Mouse (Mus musculus) MEL (cell line): ENCODE results near the gene Ncapg. TPM values are rescaled to one million over a fixed set of nuclear protein-coding genes. Genes with fewer than 3 reads are reported as not detected.

Source experiments
- DNase-seq: peaks from one replicate; pipeline ENCODE4 v3.0.0; 2011; ENCODE audit warnings: low read depth, low spot score
- H3K27ac ChIP-seq: 2 replicates; pipeline ENCODE4 v1.5.1; 2012; ENCODE audit warnings: low read depth, mild to moderate bottlenecking, control low read depth, low read length, moderate library complexity; ENCODE audit not compliant: control insufficient read depth
- H3K27me3 ChIP-seq, 2 experiments: fragments of 150-350 bp in 1 of 2; sonication (generic) in 1 of 2; 2 replicates each; pipeline ENCODE4 v1.6.1; 2012; ENCODE audit warnings: low read length in 2 of 2, mild to moderate bottlenecking in 2 of 2, improper control_type of control experiment in 1 of 2, moderate library complexity in 1 of 2; ENCODE audit not compliant: insufficient read depth in 2 of 2, control insufficient read depth in 1 of 2
- H3K36me3 ChIP-seq, 2 experiments: 2 replicates each; pipeline ENCODE4 v1.6.1; 2012 to 2014; ENCODE audit warnings: low read length in 2 of 2, improper control_type of control experiment in 1 of 2, inconsistent platforms in 1 of 2, mild to moderate bottlenecking in 1 of 2; ENCODE audit not compliant: insufficient read depth in 2 of 2, control insufficient read depth in 1 of 2
- H3K4me1 ChIP-seq, 2 experiments: fragments of 150-350 bp in 1 of 2; sonication (generic) in 1 of 2; 2 replicates each; pipeline ENCODE4 v1.6.1; 2012; ENCODE audit warnings: low read length in 2 of 2, improper control_type of control experiment in 1 of 2, mild to moderate bottlenecking in 1 of 2; ENCODE audit not compliant: insufficient read depth in 2 of 2, control insufficient read depth in 1 of 2
- H3K4me3 ChIP-seq, 2 experiments: fragments of 150-350 bp in 1 of 2; sonication (generic) in 1 of 2; 2 replicates each; pipeline ENCODE4 v1.5.1; 2012; ENCODE audit warnings: low read depth in 2 of 2, low read length in 2 of 2, mild to moderate bottlenecking in 2 of 2, moderate library complexity in 2 of 2, control low read depth in 1 of 2, improper control_type of control experiment in 1 of 2; ENCODE audit not compliant: control insufficient read depth in 1 of 2, insufficient read depth in 1 of 2
- H3K79me2 ChIP-seq: 2 replicates; pipeline ENCODE4 v1.6.1; 2012; ENCODE audit warnings: mild to moderate bottlenecking, low read length, moderate library complexity; ENCODE audit not compliant: control insufficient read depth, poor library complexity, insufficient read depth
- H3K9ac ChIP-seq: 2 replicates; pipeline ENCODE4 v1.6.1; 2012; ENCODE audit warnings: low read depth, mild to moderate bottlenecking, control low read depth, low read length, moderate library complexity; ENCODE audit not compliant: control insufficient read depth, poor library complexity, severe bottlenecking
- H3K9me3 ChIP-seq: fragments of 150-350 bp; sonication (generic); replicated peaks from 2 replicates; pipeline ENCODE4 v1.6.1; 2012; ENCODE audit warnings: mild to moderate bottlenecking, low read length, improper control_type of control experiment, moderate library complexity; ENCODE audit not compliant: insufficient read depth
- BHLHE40 ChIP-seq: IDR thresholded peaks from 2 replicates; pipeline ENCODE4 v1.6.1; 2012; ENCODE audit warnings: low read depth, mild to moderate bottlenecking, inconsistent platforms, low read length, improper control_type of control experiment, borderline replicate concordance
- CHD2 ChIP-seq: IDR thresholded peaks from 2 replicates; pipeline ENCODE4 v1.6.1; 2011; ENCODE audit warnings: low read length, improper control_type of control experiment
- CTCF ChIP-seq, 3 experiments: IDR thresholded peaks in 2 of 3; conservative IDR thresholded peaks in 1 of 3; 2 replicates each; pipeline ENCODE4 v1.5.1; 2011 to 2012; ENCODE audit warnings: low read length in 3 of 3, low read depth in 2 of 3, mild to moderate bottlenecking in 2 of 3, improper control_type of control experiment in 1 of 3, inconsistent platforms in 1 of 3, mixed read lengths in 1 of 3, moderate library complexity in 1 of 3; ENCODE audit not compliant: control insufficient read depth in 1 of 3, insufficient read depth in 1 of 3, poor library complexity in 1 of 3, severe bottlenecking in 1 of 3
- ELF1 ChIP-seq: IDR thresholded peaks from 2 replicates; pipeline ENCODE4 v1.6.1; 2014; ENCODE audit warnings: low read depth, mild to moderate bottlenecking, inconsistent platforms, low read length, improper control_type of control experiment, moderate library complexity
- MAX ChIP-seq: IDR thresholded peaks from 2 replicates; pipeline ENCODE4 v1.6.1; 2011; ENCODE audit warnings: low read length, improper control_type of control experiment
- MAZ ChIP-seq: IDR thresholded peaks from 2 replicates; pipeline ENCODE4 v1.6.1; 2012; ENCODE audit warnings: low read depth, mild to moderate bottlenecking, inconsistent platforms, low read length, improper control_type of control experiment
- MXI1 ChIP-seq: IDR thresholded peaks from 2 replicates; pipeline ENCODE4 v1.6.1; 2011; ENCODE audit warnings: mild to moderate bottlenecking, low read depth, low read length, improper control_type of control experiment
- MYB ChIP-seq: IDR thresholded peaks from 2 replicates; pipeline ENCODE4 v1.6.1; 2011; ENCODE audit warnings: mild to moderate bottlenecking, low read depth, low read length, improper control_type of control experiment
- MYC ChIP-seq: IDR thresholded peaks from 2 replicates; pipeline ENCODE4 v1.6.1; 2011; ENCODE audit warnings: low read depth, mild to moderate bottlenecking, low read length, improper control_type of control experiment, moderate library complexity
- POLR2AphosphoS2 ChIP-seq: IDR thresholded peaks from 2 replicates; pipeline ENCODE4 v1.6.1; 2011; ENCODE audit warnings: low read length, improper control_type of control experiment
- RCOR1 ChIP-seq: IDR thresholded peaks from 2 replicates; pipeline ENCODE4 v1.6.1; 2012; ENCODE audit warnings: low read depth, mild to moderate bottlenecking, inconsistent platforms, low read length, improper control_type of control experiment
- SIN3A ChIP-seq: IDR thresholded peaks from 2 replicates; pipeline ENCODE4 v1.6.1; 2012; ENCODE audit warnings: low read length, improper control_type of control experiment, inconsistent platforms
- UBTF ChIP-seq: IDR thresholded peaks from 2 replicates; pipeline ENCODE4 v1.6.1; 2012; ENCODE audit warnings: low read depth, mild to moderate bottlenecking, inconsistent platforms, low read length, improper control_type of control experiment, moderate library complexity, borderline replicate concordance; ENCODE audit not compliant: insufficient read depth
- USF1 ChIP-seq: IDR thresholded peaks from 2 replicates; pipeline ENCODE4 v1.6.1; 2014; ENCODE audit warnings: low read depth, mild to moderate bottlenecking, inconsistent platforms, low read length, improper control_type of control experiment, moderate library complexity
- USF2 ChIP-seq, 2 experiments: IDR thresholded peaks; 2 replicates each; pipeline ENCODE4 v1.6.1; 2011 to 2012; ENCODE audit warnings: improper control_type of control experiment in 2 of 2, low read length in 2 of 2, borderline replicate concordance in 1 of 2, inconsistent platforms in 1 of 2, low read depth in 1 of 2, mild to moderate bottlenecking in 1 of 2; ENCODE audit not compliant: insufficient read depth in 1 of 2
- ZKSCAN1 ChIP-seq: IDR thresholded peaks from 2 replicates; pipeline ENCODE4 v1.6.1; 2012; ENCODE audit warnings: low read depth, mild to moderate bottlenecking, inconsistent platforms, low read length, improper control_type of control experiment, moderate library complexity
- polyA plus RNA-seq, 2 experiments: library from polyadenylated mRNA; stranded (reverse) in 1 of 2; unstranded in 1 of 2; fragments of >175 nt in 1 of 2; fragments of >200 nt in 1 of 2; gene quantifications; 2 replicates each; pipeline versions ENCODE4 v1.2.1 to v1.2.4; 2012; ENCODE audit warnings: low replicate concordance in 2 of 2, low read depth in 1 of 2; ENCODE audit not compliant: insufficient read length in 2 of 2, insufficient read depth in 1 of 2, missing spikeins in 1 of 2
- total RNA-seq: library from RNA; depleted of rRNA; stranded (reverse); fragments of 300-350 nt; gene quantifications from 2 replicates; pipeline ENCODE4 v1.2.3, GENCODE M21; 2012

Ncapg gene
- total and polyA plus RNA-seq, 3 experiments: 39.2 to 58.2 (median 52.6) TPM

DNA sequence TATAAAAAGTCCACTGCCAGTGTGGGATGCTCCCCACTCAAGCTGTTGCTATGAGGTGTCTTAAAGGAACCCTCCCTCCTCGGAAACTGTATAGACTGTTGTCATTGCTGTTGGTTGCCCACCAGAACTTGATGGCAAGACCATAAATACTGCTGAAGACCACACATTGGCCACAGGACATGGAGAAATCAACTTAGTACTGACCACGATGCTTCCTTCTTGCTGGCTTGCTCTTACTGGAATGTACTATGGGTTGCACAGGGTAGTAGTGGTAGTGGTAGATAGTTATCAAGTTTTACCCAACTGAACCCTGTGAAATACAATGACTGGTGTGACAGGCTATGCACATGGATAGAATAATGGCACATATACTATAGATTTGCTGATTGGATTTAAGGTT is 37.1 kb downstream of the Ncapg start:
- H3K9ac ChIP-seq: no peak overlapping the region
- peaks cover 0 to 1% of the 10 kb centered on the region in 2 experiments; a peak in 1 of 4 replicates for H3K4me1 ChIP-seq
- no peaks in the 10 kb centered on the region for H3K79me2 ChIP-seq
- DNase-seq: no peak
- TF ChIP-seq MYC (no peak), MAX (no peak), RCOR1 (no peak), POLR2AphosphoS2 (0 out of 2 replicates have a peak, but pooled peaks have one; percentile 8)
- H3K27ac ChIP-seq: no peak overlapping the region
- H3K9me3 ChIP-seq: no peaks in the 10 kb centered on the region
- H3K27me3 ChIP-seq: no peaks in the 10 kb centered on the region
- H3K36me3 ChIP-seq: peaks cover 6 to 11% of the 10 kb centered on the region in 2 experiments
- no peak overlapping the region for H3K4me3 ChIP-seq

DNA sequence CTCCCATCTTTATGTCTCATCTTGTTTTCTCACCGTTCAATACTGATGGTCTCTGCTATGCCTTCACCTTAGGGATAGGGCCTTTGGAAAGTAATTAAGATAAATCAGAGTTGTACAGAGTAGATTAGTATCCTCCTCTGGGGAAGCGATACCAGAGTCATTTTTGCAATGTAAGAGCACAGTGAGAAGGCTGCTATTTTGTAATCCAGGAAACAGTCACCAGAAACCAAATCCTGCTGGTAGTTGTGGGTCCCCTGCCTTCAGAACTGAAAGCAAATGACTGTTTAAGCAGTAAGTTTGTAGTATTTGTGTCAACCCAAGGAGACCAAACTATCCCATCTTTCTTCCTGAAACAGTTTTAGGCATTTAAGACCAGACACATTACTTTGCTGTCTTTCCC is 39.9 kb downstream of the Ncapg start:
- no peak for TF ChIP-seq MXI1
- no peak for TF ChIP-seq MAZ
- no peak for TF ChIP-seq MYC
- no peak for TF ChIP-seq CTCF (IDR thresholded peaks at IDR 0.05 in 2 of 3, conservative IDR thresholded peaks at IDR 0.05 in 1 of 3; ENCODE audit: control insufficient read depth in 1 of 3, insufficient read depth in 1 of 3, low read depth in 2 of 3, low read length in 3 of 3, poor library complexity in 1 of 3, severe bottlenecking in 1 of 3)
- no peak for TF ChIP-seq UBTF
- TF ChIP-seq MYB: no peak
- TF ChIP-seq USF2 (IDR thresholded peaks at IDR 0.05; ENCODE audit: borderline replicate concordance in 1 of 2, insufficient read depth in 1 of 2, low read depth in 1 of 2, low read length in 2 of 2): no peak
- no peak for TF ChIP-seq USF1
- no peak for TF ChIP-seq ELF1
- no peak for TF ChIP-seq BHLHE40
- TF ChIP-seq SIN3A: no peak
- no peak for TF ChIP-seq ZKSCAN1
- TF ChIP-seq CHD2: no peak
- TF ChIP-seq, all 39 proteins: peak for 0
- H3K27ac ChIP-seq: no peak overlapping the region
- peaks cover 2 to 8% of the 10 kb centered on the region in 2 experiments for H3K36me3 ChIP-seq
- DNase-seq: no peak
- no peak overlapping the region for H3K9ac ChIP-seq
- no peak overlapping the region for H3K4me3 ChIP-seq
- no peaks in the 10 kb centered on the region for H3K27me3 ChIP-seq
- H3K4me1 ChIP-seq: no peaks in the 10 kb centered on the region
- no peaks in the 10 kb centered on the region for H3K9me3 ChIP-seq
- H3K79me2 ChIP-seq: no peaks in the 10 kb centered on the region
